Mouse (Mus musculus) stomach, adult 2 months (tissue): ENCODE results near the gene Ambn. TPM values are rescaled to one million over a fixed set of nuclear protein-coding genes. Genes with fewer than 3 reads are reported as not detected.

Experiments
- polyA plus RNA-seq: library from polyadenylated mRNA; depleted of rRNA; stranded (reverse); fragments of >200 nt; gene quantifications from 2 replicates; pipeline ENCODE4 v1.2.3, GENCODE M21; 2012; rRNA removed

The Ambn gene
- not detected in 2 replicates for polyA plus RNA-seq

DNA sequence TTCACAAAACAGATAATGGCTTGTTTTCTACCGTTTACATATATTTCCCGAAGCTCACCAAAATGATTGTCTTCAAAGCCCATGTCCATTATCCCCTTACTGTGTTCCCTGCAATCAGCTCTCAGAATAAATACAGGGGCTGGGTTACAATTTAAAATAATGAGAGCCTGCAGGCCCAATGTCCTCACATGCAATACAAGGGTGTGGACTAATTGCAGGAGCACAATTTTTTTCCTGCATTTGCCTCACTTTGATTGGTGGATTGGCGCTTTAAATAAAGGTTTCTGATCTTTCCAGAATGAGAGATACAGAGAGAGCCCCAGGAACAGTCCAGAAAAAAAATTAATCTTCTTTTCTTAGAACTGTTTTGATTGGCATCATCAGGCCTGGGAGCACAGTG lies at the start of gene Ambn:
Ambn (plus strand) TSS at position 301 of the 400 bp plus-strand sequence.

DNA sequence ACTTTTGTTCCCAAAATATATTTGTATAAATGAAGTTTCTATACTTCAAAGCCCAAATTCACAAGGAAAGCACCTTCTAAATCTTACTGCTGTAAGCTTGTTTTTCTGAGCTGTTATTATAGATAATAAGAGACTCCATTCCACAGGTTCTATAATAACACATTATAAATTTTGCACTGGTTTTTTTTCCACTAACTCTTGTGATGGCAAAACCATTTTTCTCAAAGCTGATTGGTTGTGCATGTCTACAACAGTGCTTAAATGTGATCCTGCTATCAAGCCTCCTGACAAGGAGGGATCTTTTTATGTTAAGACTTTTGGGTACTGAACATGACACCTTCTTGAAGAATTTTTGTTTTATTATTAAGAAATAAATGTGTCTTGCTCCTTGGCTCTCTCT lies 31.9 kb downstream of the Ambn start, which contains the start of gene Enam:
Enam (plus strand) TSS at position 301 of the 400 bp plus-strand sequence.

Other genes with a start within 250 kb of the Ambn start
- not detected in 2 replicates for gene Gm7714, start 187.1 kb upstream of the Ambn start, polyA plus RNA-seq
- not detected in 2 replicates for gene Prol1, start 138.7 kb upstream of the Ambn start, polyA plus RNA-seq
- gene Amtn, start 79.9 kb upstream of the Ambn start, polyA plus RNA-seq, result not detected in 2 replicates
- not detected in 2 replicates for gene Enam, start 32.0 kb downstream of the Ambn start, polyA plus RNA-seq
- gene Jchain, start 71.9 kb downstream of the Ambn start, polyA plus RNA-seq, result 1.3 and 2.0 TPM in 2 replicates
- 1.8 and 2.5 TPM in 2 replicates for gene Utp3, start 98.5 kb downstream of the Ambn start, polyA plus RNA-seq
- 2.4 and 3.4 TPM in 2 replicates for gene Rufy3, start 109.0 kb downstream of the Ambn start, polyA plus RNA-seq
- 14.7 and 30.1 TPM in 2 replicates for gene Grsf1, start 220.2 kb downstream of the Ambn start, polyA plus RNA-seq